Mouse (Mus musculus) megakaryocyte, embryonic 14.5 days (primary cell): ENCODE measurements around the gene Stat5a.

Experiments used
- FLI1 ChIP-seq: IDR thresholded peaks from 2 replicates; pipeline ENCODE4 v1.6.1; 2012; ENCODE audit warnings: low read length, inconsistent platforms, mixed read lengths
- GATA1 ChIP-seq: IDR thresholded peaks from 3 replicates; pipeline ENCODE4 v1.6.1; 2012; ENCODE audit warnings: mixed read lengths, low read length, inconsistent platforms, borderline replicate concordance

- TF ChIP-seq FLI1 (no peak), GATA1 (no peak)
These were observed 39.5 kb upstream of the Stat5a start for GRCm38 (mm10) chr11:100819626-100820025.
